Mouse (Mus musculus): Measurements from ENCODE around the gene Ndrg4. TPM values are rescaled to one million over a fixed set of nuclear protein-coding genes. Genes with fewer than 3 reads are reported as not detected.

Ndrg4 gene
- polyA plus RNA-seq (2015; fragmentation: Nextera tagmentation; extraction: Ambion mirVana), result 256 and 289 TPM in 2 replicates

DNA sequence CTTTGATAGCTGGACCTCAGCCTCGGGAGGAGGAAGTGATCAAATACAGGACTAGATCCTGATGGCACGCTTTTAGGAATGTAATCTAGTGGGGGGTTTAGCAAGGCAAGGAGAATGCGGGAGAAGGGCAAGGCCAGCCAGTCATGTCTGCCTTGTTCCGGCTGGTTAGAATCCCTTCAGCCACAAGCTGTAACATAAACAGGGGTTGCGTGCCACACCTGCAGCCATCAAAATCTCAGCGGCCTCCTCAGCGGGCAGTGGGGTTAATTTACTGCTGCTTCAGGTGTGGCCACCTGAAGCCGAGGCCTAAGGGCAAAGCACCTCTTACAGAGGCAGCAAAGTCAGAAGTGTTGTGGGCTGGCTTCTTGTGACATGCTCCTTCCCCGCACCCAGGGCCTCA is at the start of gene Ndrg4:
Ndrg4 (plus strand) TSS at position 350 of the 400 bp plus-strand sequence.
- H3K4me2 ChIP-seq, result peak within 1 kb of the TSS; percentile 97
- H3K4me3 ChIP-seq, result peak within 1 kb of the TSS; percentile 64
- peaks cover 16% of the 10 kb centered on the region for H3K4me1 ChIP-seq
- no peaks in the 10 kb centered on the region for H3K9me3 ChIP-seq
- H3K36me3 ChIP-seq, result no peaks in the 10 kb centered on the region
- 47% methylated on average over 9 of the region's 9 CpGs for WGBS
- H3K27me3 ChIP-seq (replicated peaks), result peaks cover 92% of the 10 kb centered on the region
- H3K27ac ChIP-seq (replicated peaks), result no peak within 1 kb of the TSS
- H3K9ac ChIP-seq, result peak within 1 kb of the TSS; percentile 83
- ATAC-seq (ENCODE audit: extremely low read depth, insufficient number of reproducible peaks, low FRiP score, low TSS enrichment), result no peak

DNA sequence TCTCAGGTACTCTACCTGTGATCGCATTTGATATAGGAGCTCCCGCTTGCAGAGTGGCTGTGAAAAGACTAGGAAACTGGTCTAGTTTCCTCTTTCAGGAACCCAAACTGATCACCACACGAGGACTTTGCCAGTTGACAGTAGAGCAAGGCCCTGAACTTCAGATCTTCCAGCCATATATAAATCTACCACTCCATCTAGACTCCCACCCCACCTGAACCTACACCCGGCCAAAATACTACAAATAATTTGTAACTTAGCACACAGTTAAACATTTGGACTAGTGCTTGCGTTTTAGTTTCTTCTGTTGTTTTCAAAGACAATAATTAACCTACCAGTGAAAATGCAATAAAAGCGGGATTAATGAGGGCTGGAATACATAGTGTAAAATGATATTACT is 43.9 kb upstream of the Ndrg4 start:
- Histone ChIP-seq H3K4me3 (peak overlapping the region; percentile 89), H3K4me1 (peaks cover 10% of the 10 kb centered on the region), H3K9me3 (no peaks in the 10 kb centered on the region), H3K27me3 (replicated peaks) (0 out of 2 replicates have a peak, but pooled peaks cover 8% of the 10 kb centered on the region), H3K27ac (replicated peaks) (no peak overlapping the region; the same call in 1 of the 2 replicates), H3K4me2 (peak overlapping the region; percentile 81), H3K9ac (no peak overlapping the region), H3K36me3 (peaks cover 2% of the 10 kb centered on the region)
- no peak for ATAC-seq (ENCODE audit: extremely low read depth, insufficient number of reproducible peaks, low FRiP score, low TSS enrichment)
- WGBS, result 80% methylated on average over 6 of the region's 6 CpGs

DNA sequence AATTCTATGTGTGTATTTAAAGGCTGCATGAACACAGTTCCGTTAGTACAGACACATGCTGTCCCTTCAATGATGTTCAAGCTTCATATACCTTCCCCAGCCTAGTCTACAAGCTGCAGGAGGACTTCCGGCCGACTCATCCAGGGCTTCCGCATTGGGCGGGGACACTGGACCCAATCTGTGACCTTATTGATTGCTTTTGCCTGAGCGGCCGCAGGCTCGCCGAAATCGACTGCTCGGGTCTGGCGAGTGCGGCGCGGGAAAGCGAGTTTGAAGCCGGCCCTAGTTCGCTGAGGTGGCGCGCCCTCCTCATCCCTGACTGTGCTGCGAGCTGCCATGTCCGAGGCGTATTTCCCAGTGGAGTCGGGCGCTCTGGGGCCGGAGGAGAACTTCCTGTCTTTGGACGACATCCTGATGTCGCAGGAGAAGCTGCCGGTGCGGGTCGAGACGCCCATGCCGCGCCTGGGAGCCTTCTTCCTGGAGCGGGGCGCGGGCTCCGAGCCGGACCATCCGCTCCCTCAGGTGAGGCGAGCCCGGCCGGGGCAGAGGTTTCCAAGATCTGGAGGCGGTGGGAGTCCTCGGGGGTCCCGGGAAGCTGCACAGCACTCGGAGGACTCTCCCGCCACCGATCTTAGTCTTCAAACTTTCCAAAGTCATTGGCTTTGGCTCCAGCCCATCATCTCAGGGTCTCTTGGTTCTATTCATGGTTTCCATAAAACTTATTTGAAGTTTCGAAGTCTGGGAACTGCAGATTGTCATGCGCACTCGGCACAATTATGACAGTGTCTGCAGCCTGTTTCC is 43.3 kb upstream of the Ndrg4 start, which contains the start of gene Gins3:
Gins3 (plus strand) TSS at position 192 of the 801 bp plus-strand sequence.
- H3K36me3 ChIP-seq, result peaks cover 6% of the 10 kb centered on the region
- peak within 1 kb of the TSS; percentile 61 for H3K27ac ChIP-seq (replicated peaks)
- WGBS, result under 1% methylated on average over 52 of the region's 52 CpGs
- peak within 1 kb of the TSS; percentile 89 for H3K4me3 ChIP-seq
- peak within 1 kb of the TSS; percentile 89 for H3K9ac ChIP-seq
- peak; percentile 61 for ATAC-seq (ENCODE audit: extremely low read depth, insufficient number of reproducible peaks, low FRiP score, low TSS enrichment)
- H3K27me3 ChIP-seq (replicated peaks), result 0 out of 2 replicates have a peak, but pooled peaks cover 6% of the 10 kb centered on the region
- H3K4me1 ChIP-seq, result peaks cover 10% of the 10 kb centered on the region
- H3K4me2 ChIP-seq, result peak within 1 kb of the TSS; percentile 81
- H3K9me3 ChIP-seq, result no peaks in the 10 kb centered on the region

DNA sequence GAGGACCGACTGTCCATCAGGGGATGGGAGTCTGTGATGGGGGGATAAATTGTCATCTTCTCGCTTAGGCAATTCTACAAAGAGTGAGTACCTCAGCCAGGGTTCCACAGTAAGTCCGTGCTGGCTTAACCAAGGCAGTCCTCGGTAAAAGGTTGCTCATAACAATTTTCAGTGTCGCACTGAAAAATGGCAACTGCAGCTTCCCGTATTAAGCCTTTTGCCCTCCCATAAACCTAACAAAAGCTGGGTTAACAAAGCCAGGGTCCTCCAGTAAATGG is 42.8 kb upstream of the Ndrg4 start:
- H3K4me2 ChIP-seq, result peak overlapping the region; percentile 81
- WGBS, result 6% methylated on average over 6 of the region's 6 CpGs
- H3K4me1 ChIP-seq, result peaks cover 10% of the 10 kb centered on the region
- H3K4me3 ChIP-seq, result peak overlapping the region; percentile 89
- ATAC-seq (ENCODE audit: extremely low read depth, insufficient number of reproducible peaks, low FRiP score, low TSS enrichment), result no peak
- H3K36me3 ChIP-seq, result peaks cover 11% of the 10 kb centered on the region
- 0 out of 2 replicates have a peak, but pooled peaks cover under 1% of the 10 kb centered on the region for H3K27me3 ChIP-seq (replicated peaks)
- peak overlapping the region; percentile 89 for H3K9ac ChIP-seq
- H3K9me3 ChIP-seq, result no peaks in the 10 kb centered on the region
- no peak overlapping the region for H3K27ac ChIP-seq (replicated peaks)

DNA sequence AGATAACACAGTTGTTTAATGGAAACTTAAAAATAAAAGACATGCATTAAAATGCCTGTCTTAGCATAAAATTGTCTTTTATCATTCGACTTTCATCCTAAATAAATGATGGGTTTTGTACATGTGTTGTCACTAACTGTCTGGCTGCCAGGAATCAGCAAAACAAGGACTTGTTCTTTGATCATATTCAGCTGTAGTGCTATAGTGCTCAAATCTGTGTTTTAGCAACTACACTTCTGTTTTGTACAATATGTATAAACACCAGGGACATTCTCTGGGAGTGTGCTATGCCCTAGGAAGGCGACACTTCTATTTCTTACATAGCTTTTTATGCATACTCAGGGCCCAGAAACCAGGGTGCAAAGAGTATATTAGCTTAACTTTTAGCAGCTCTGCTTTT is 31.8 kb upstream of the Ndrg4 start:
- H3K27me3 ChIP-seq (replicated peaks), result no peaks in the 10 kb centered on the region
- no peak overlapping the region for H3K9ac ChIP-seq
- no peak overlapping the region for H3K4me2 ChIP-seq
- peaks cover 49% of the 10 kb centered on the region for H3K36me3 ChIP-seq
- no peak overlapping the region for H3K27ac ChIP-seq (replicated peaks)
- WGBS, result 81% methylated on average over 2 of the region's 2 CpGs
- no peaks in the 10 kb centered on the region for H3K9me3 ChIP-seq
- H3K4me3 ChIP-seq, result no peak overlapping the region
- H3K4me1 ChIP-seq, result peaks cover 9% of the 10 kb centered on the region; the same call in 1 of the 2 replicates
- no peak for ATAC-seq (ENCODE audit: extremely low read depth, insufficient number of reproducible peaks, low FRiP score, low TSS enrichment)

DNA sequence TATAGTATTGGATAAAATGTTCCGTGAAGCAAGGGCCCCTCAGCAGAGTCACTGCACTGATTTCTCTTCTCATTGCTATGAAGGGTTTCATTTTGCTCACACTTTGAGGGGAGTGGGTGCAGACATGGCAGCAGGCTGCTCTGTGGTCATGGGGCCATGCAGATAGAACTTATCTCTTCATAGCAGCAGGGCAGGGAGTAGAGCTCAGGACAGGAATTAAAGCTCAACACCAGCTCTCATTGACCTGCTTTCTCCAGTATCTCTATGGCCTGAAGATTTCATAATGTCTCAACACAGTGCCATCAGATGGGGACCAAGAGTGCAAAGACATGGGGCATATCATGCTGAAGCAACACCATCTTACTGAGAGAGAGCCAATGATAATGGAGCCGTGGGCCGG is 28.5 kb upstream of the Ndrg4 start:
- no peak overlapping the region for H3K4me3 ChIP-seq
- no peaks in the 10 kb centered on the region for H3K9me3 ChIP-seq
- ATAC-seq (ENCODE audit: extremely low read depth, insufficient number of reproducible peaks, low FRiP score, low TSS enrichment), result no peak
- peaks cover 9% of the 10 kb centered on the region; the same call in 1 of the 2 replicates for H3K4me1 ChIP-seq
- H3K27me3 ChIP-seq (replicated peaks), result no peaks in the 10 kb centered on the region
- no peak overlapping the region for H3K4me2 ChIP-seq
- no peak overlapping the region for H3K27ac ChIP-seq (replicated peaks)
- no peak overlapping the region for H3K9ac ChIP-seq
- 62% methylated on average over 3 of the region's 3 CpGs for WGBS
- H3K36me3 ChIP-seq, result peaks cover 24% of the 10 kb centered on the region

DNA sequence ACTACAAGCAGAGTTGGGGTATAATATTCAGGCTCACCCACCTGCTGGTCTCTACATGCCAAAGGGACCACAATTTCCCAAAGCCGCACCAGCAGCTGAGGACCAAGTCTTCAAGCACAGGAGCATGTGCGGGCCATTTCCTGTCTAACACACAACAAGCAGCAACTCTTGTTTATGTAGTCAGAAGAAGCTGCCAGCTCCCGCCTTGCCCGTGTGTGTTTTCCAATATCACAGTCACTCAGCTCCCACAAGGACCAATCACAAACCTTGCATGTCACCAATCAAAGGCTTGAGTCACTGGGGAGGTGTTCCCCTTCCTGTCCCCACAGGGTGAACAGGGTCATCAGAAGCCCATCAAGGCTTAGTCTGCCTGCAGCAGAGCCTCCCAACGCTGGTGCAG is 23.4 kb upstream of the Ndrg4 start:
- Histone ChIP-seq H3K4me3 (no peak overlapping the region), H3K4me1 (peaks cover 16% of the 10 kb centered on the region), H3K9me3 (no peaks in the 10 kb centered on the region), H3K27ac (replicated peaks) (no peak overlapping the region), H3K4me2 (no peak overlapping the region), H3K36me3 (no peaks in the 10 kb centered on the region), H3K27me3 (replicated peaks) (no peaks in the 10 kb centered on the region), H3K9ac (no peak overlapping the region)
- no peak for ATAC-seq (ENCODE audit: extremely low read depth, insufficient number of reproducible peaks, low FRiP score, low TSS enrichment)
- 71% methylated on average over 5 of the region's 5 CpGs for WGBS

DNA sequence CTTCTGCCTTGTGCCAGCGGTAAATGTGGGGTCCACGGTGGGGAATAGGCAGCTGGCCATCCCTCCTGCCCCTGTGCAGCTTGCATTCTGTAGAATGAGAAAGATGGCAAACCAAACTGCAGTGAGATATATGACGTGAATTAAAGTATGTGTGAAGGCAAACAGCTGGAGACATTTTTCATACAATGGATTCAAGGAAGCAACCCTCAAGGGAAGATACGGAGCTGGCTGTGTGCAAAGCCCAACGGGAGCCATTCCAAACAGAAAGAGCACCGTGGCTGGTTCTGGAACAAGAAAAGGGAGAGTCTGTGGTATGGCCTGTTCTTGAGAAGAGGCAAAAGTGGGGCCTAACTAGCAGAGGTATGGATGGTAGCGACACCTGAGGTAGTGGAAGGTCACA is 20.9 kb upstream of the Ndrg4 start:
- H3K36me3 ChIP-seq, result no peaks in the 10 kb centered on the region
- H3K9me3 ChIP-seq, result no peaks in the 10 kb centered on the region
- H3K4me1 ChIP-seq, result peaks cover 27% of the 10 kb centered on the region
- no peak overlapping the region for H3K9ac ChIP-seq
- no peak overlapping the region for H3K4me3 ChIP-seq
- no peak overlapping the region for H3K27ac ChIP-seq (replicated peaks)
- no peak for ATAC-seq (ENCODE audit: extremely low read depth, insufficient number of reproducible peaks, low FRiP score, low TSS enrichment)
- 71% methylated on average over 7 of the region's 7 CpGs for WGBS
- no peaks in the 10 kb centered on the region for H3K27me3 ChIP-seq (replicated peaks)
- no peak overlapping the region for H3K4me2 ChIP-seq

DNA sequence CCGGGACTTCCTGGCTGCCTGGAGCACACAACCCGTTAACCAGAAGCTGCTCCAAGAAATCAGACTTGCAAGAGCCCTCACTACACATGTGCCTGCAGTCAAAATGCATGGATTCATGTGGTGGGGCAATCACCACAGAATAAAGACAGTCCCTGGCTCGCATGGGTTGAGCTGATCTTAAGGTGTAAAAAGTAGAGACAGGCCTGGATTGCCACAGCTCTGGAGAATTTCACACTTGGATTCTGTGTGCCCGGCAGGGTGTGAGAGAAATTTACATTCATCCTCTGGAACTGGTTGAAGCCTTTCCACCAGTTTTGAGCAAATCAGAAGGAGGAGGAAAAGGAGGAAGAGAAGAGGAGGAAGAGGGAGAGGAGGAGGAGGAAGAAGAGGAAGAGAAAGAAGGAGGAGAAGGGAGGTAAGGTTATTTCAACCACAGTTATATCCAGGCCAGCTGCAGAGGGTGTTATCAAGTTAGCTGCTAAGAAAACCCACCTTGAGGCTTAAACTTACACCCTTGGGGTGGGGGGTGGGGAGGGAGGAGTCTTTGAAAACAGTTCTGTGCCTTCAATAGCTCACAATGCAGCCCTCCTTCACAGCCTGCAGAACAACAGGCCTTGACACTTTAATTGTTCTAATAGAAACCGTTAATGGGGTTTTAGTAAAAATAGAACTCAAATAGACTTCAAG is 20.3 kb upstream of the Ndrg4 start:
- no peak for ATAC-seq (ENCODE audit: extremely low read depth, insufficient number of reproducible peaks, low FRiP score, low TSS enrichment)
- WGBS, result 42% methylated on average over 5 of the region's 5 CpGs
- H3K27ac ChIP-seq (replicated peaks), result no peak overlapping the region
- no peak overlapping the region for H3K9ac ChIP-seq
- no peaks in the 10 kb centered on the region for H3K9me3 ChIP-seq
- H3K4me2 ChIP-seq, result no peak overlapping the region
- H3K4me1 ChIP-seq, result peaks cover 27% of the 10 kb centered on the region
- H3K4me3 ChIP-seq, result no peak overlapping the region
- H3K27me3 ChIP-seq (replicated peaks), result no peaks in the 10 kb centered on the region
- H3K36me3 ChIP-seq, result no peaks in the 10 kb centered on the region

DNA sequence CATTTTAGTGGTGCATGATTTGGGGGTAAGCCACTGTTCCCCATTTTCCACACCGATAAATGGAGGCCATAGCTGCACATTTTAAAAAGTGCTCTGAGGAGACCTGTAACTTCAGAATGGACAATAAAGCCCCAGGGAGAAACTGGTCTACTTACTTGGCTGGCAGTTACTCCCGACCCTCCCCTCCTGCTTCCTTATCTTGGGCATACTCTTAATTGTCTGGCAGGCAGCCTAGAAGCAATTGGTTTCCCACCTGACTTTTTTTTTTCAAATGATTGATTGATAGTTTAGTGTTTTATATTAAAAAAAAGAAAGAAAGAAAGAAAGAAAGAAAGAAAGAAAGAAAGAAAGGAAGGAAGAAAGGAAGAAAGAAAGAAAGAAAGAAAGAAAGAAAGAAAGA is 19.3 kb upstream of the Ndrg4 start:
- no peak overlapping the region for H3K4me2 ChIP-seq
- no peak overlapping the region for H3K27ac ChIP-seq (replicated peaks)
- H3K9ac ChIP-seq, result no peak overlapping the region
- 45% methylated on average over 2 of the region's 2 CpGs for WGBS
- H3K4me1 ChIP-seq, result peaks cover 28% of the 10 kb centered on the region
- ATAC-seq (ENCODE audit: extremely low read depth, insufficient number of reproducible peaks, low FRiP score, low TSS enrichment), result no peak
- no peak overlapping the region for H3K4me3 ChIP-seq
- H3K36me3 ChIP-seq, result no peaks in the 10 kb centered on the region
- no peaks in the 10 kb centered on the region for H3K9me3 ChIP-seq
- H3K27me3 ChIP-seq (replicated peaks), result no peaks in the 10 kb centered on the region

DNA sequence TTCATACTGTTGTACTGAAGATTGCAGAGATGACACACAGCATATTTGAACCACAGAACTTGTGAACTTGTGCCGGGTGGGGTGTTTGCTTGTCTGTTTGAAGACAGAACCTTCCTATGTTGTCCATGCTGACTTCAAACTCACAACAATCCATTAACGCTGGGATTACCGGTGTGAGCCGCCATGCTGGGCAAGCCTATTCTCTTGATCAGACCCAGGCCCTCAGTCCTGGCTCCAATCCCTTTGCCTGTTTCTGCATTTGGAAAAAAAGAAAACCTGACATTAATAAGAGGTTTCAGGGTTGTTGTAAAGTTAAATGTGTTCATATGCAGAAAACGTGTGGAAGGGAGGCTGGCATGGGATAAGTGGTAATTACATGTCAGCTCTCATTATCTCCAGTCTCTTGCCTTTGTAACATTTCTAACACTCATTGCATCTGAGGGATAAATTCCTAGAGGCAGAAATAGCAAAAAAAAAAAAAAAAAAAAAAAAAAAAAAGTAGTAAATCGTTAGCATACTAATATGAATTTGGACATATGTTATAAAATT is 16.4 kb upstream of the Ndrg4 start:
- Histone ChIP-seq H3K4me3 (no peak overlapping the region), H3K9me3 (no peaks in the 10 kb centered on the region), H3K4me1 (peaks cover 46% of the 10 kb centered on the region), H3K4me2 (no peak overlapping the region), H3K9ac (no peak overlapping the region), H3K36me3 (no peaks in the 10 kb centered on the region), H3K27ac (replicated peaks) (no peak overlapping the region), H3K27me3 (replicated peaks) (no peaks in the 10 kb centered on the region)
- ATAC-seq (ENCODE audit: extremely low read depth, insufficient number of reproducible peaks, low FRiP score, low TSS enrichment), result no peak
- 71% methylated on average over 6 of the region's 6 CpGs for WGBS

Data from heart, embryonic 13.5 days (tissue).